9 mouse cellular contexts compared by ENCODE assay signal in genomic region chr15:102244306-102245191, GRCm38 (mm10). TPM values are rescaled to one million over a fixed set of nuclear protein-coding genes. Genes with fewer than 3 reads are reported as not detected.
DNase-seq lines count a peak whose midpoint lies in the region; ATAC-seq and TF ChIP-seq lines count a peak whose summit lies in the region.
"Had no signal": no experiment of that assay in that cellular context is flagged by ENCODE, and none has a peak within 500 bp of the region (broad histone marks: within the 10 kb centered on the region; RNA-seq: fewer than 3 reads in every experiment).

No protein-coding gene starts in this region.

- peak overlapping the region; percentile 99 for H3K4me2 ChIP-seq in midbrain, embryonic 15.5 days

- TF ChIP-seq CTCF in kidney, adult 2 months (conservative IDR thresholded peaks at IDR 0.05; ENCODE audit: insufficient read depth, insufficient read length, low read depth, low read length): no peak

- 15% methylated on average over 19 of the region's 19 CpGs for WGBS in kidney, adult 2 months
- WGBS in forebrain, embryonic 10.5 days: 8% methylated on average over 19 of the region's 19 CpGs
- 5% methylated on average over 19 of the region's 19 CpGs for WGBS in midbrain, embryonic 15.5 days

- no peak overlapping the region for H3K9ac ChIP-seq in midbrain, embryonic 15.5 days

- no peaks in the 10 kb centered on the region for H3K36me3 ChIP-seq in kidney, adult 2 months (ENCODE audit: control insufficient read depth, insufficient read depth, low read length)
- peaks cover 9% of the 10 kb centered on the region for H3K36me3 ChIP-seq in forebrain, embryonic 10.5 days (replicated peaks)
- no peaks in the 10 kb centered on the region for H3K36me3 ChIP-seq in midbrain, embryonic 15.5 days (replicated peaks)

- peak overlapping the region; percentile 70 for H3K4me3 ChIP-seq in kidney, adult 2 months (ENCODE audit: insufficient read depth, low read depth, low read length)
- peak overlapping the region; percentile 69 for H3K4me3 ChIP-seq in forebrain, embryonic 10.5 days
- H3K4me3 ChIP-seq in midbrain, embryonic 15.5 days: peak overlapping the region; percentile 61

- no peaks in the 10 kb centered on the region for H3K27me3 ChIP-seq in kidney, adult 2 months (replicated peaks; ENCODE audit: control insufficient read depth, insufficient read depth, low read length)
- H3K27me3 ChIP-seq in forebrain, embryonic 10.5 days (ENCODE audit: poor library complexity, severe bottlenecking): peaks cover 96% of the 10 kb centered on the region
- peaks cover 54% of the 10 kb centered on the region for H3K27me3 ChIP-seq in midbrain, embryonic 15.5 days (replicated peaks)

- peaks cover 13% of the 10 kb centered on the region for H3K4me1 ChIP-seq in kidney, adult 2 months (ENCODE audit: control insufficient read depth, insufficient read depth, low read length)
- peaks cover 83% of the 10 kb centered on the region for H3K4me1 ChIP-seq in forebrain, embryonic 10.5 days
- H3K4me1 ChIP-seq in midbrain, embryonic 15.5 days: peaks cover 36% of the 10 kb centered on the region

- DNase-seq in kidney, adult 2 months: peak; percentile 57
- no peak for DNase-seq in kidney, adult 18-20 months
- no peak for DNase-seq in forebrain, embryonic 10.5 days (ENCODE audit: extremely low spot score, low spot score)
- peak; percentile 67 for DNase-seq in kidney, postnatal 10 days
- DNase-seq in frontal cortex, adult 2 months (ENCODE audit: extremely low spot score in 1 of 2, low spot score in 1 of 2): no peak

- no peak for TF ChIP-seq POLR2A in kidney, adult 2 months (IDR thresholded peaks at IDR 0.05; ENCODE audit: low read depth, low read length)

- H3K27ac ChIP-seq in kidney, adult 2 months (ENCODE audit: insufficient read depth, low read depth, low read length): peak overlapping the region; percentile 90
- H3K27ac ChIP-seq in forebrain, embryonic 10.5 days: peak overlapping the region; percentile 87
- H3K27ac ChIP-seq in midbrain, embryonic 15.5 days: no peak overlapping the region

- ATAC-seq in midbrain, embryonic 15.5 days (replicated peaks): no peak
- no peak for ATAC-seq in cerebellum, adult (ENCODE audit: insufficient number of reproducible peaks, low FRiP score, low TSS enrichment)
- no peak for ATAC-seq in megakaryocyte-erythroid progenitor cell, adult 5-6 weeks (replicated peaks; ENCODE audit: low FRiP score, low TSS enrichment, poor library complexity, severe bottlenecking)

- no peaks in the 10 kb centered on the region for H3K9me3 ChIP-seq in forebrain, embryonic 10.5 days
- no peaks in the 10 kb centered on the region for H3K9me3 ChIP-seq in midbrain, embryonic 15.5 days

RNA-seq across cellular contexts. Expression of gene Rarg, which starts 12.8 kb away (rescaled TPM):
- 21.2 and 25.6 TPM in 2 replicates for polyA plus RNA-seq in kidney, adult 2 months (2012; rRNA removed)
- 27.5 and 31.3 TPM in 2 replicates for polyA plus RNA-seq in forebrain, embryonic 10.5 days (2016; fragmentation: Nextera tagmentation; extraction: Ambion mirVana)
- polyA plus RNA-seq in midbrain, embryonic 15.5 days (2015; fragmentation: Nextera tagmentation; extraction: Ambion mirVana): 4.1 and 6.4 TPM in 2 replicates
- total RNA-seq in megakaryocyte-erythroid progenitor cell, adult 5-6 weeks (2014; fragmentation: Nextera tagmentation): 0.61 and 1.8 TPM in 2 replicates
- total RNA-seq in megakaryocyte-erythroid progenitor cell, adult 5-6 weeks (2017): 1.6 and 6.7 TPM in 2 replicates
- 10.5 and 11.2 TPM in 2 replicates for polyA plus RNA-seq in frontal cortex, adult 2 months (2012; rRNA removed)

RNA-seq across cellular contexts. Expression of gene Itgb7, which starts 12.8 kb away (rescaled TPM):
- 2.7 and 11.1 TPM in 2 replicates for polyA plus RNA-seq in kidney, adult 2 months (2012; rRNA removed)
- polyA plus RNA-seq in forebrain, embryonic 10.5 days (2016; fragmentation: Nextera tagmentation; extraction: Ambion mirVana): 0.42 and 0.55 TPM in 2 replicates
- 0.98 and 1.1 TPM in 2 replicates for polyA plus RNA-seq in midbrain, embryonic 15.5 days (2015; fragmentation: Nextera tagmentation; extraction: Ambion mirVana)
- total RNA-seq in megakaryocyte-erythroid progenitor cell, adult 5-6 weeks (2014; fragmentation: Nextera tagmentation): 13.1 and 17.0 TPM in 2 replicates
- 47.2 and 51.0 TPM in 2 replicates for total RNA-seq in megakaryocyte-erythroid progenitor cell, adult 5-6 weeks (2017)
- 0.74 and 0.84 TPM in 2 replicates for polyA plus RNA-seq in frontal cortex, adult 2 months (2012; rRNA removed)

RNA-seq across cellular contexts. Expression of gene Gm9918, which starts 25.8 kb away (rescaled TPM):
- polyA plus RNA-seq in kidney, adult 2 months (2012; rRNA removed): 0.41 TPM in 2 replicates
- polyA plus RNA-seq in forebrain, embryonic 10.5 days (2016; fragmentation: Nextera tagmentation; extraction: Ambion mirVana): 0.48 and 0.76 TPM in 2 replicates
- polyA plus RNA-seq in midbrain, embryonic 15.5 days (2015; fragmentation: Nextera tagmentation; extraction: Ambion mirVana): 0.10 TPM in 1 of 2 replicates, not detected in the other
- total RNA-seq in megakaryocyte-erythroid progenitor cell, adult 5-6 weeks (2014; fragmentation: Nextera tagmentation): not detected in 2 replicates
- total RNA-seq in megakaryocyte-erythroid progenitor cell, adult 5-6 weeks (2017): not detected in 2 replicates
- 0.08 and 0.15 TPM in 2 replicates for polyA plus RNA-seq in frontal cortex, adult 2 months (2012; rRNA removed)
- total RNA-seq: hematopoietic stem cell, adult 5-6 weeks had no signal

RNA-seq across cellular contexts. Expression of gene Mfsd5, which starts 34.7 kb away (rescaled TPM):
- polyA plus RNA-seq in kidney, adult 2 months (2012; rRNA removed): 66.5 and 72.1 TPM in 2 replicates
- polyA plus RNA-seq in forebrain, embryonic 10.5 days (2016; fragmentation: Nextera tagmentation; extraction: Ambion mirVana): 64.2 and 66.8 TPM in 2 replicates
- polyA plus RNA-seq in midbrain, embryonic 15.5 days (2015; fragmentation: Nextera tagmentation; extraction: Ambion mirVana): 58.5 and 64.0 TPM in 2 replicates
- 30.4 and 32.9 TPM in 2 replicates for total RNA-seq in megakaryocyte-erythroid progenitor cell, adult 5-6 weeks (2014; fragmentation: Nextera tagmentation)
- total RNA-seq in megakaryocyte-erythroid progenitor cell, adult 5-6 weeks (2017): 14.2 and 19.5 TPM in 2 replicates
- polyA plus RNA-seq in frontal cortex, adult 2 months (2012; rRNA removed): 46.2 and 48.9 TPM in 2 replicates

RNA-seq across cellular contexts. Expression of gene Csad, which starts 40.0 kb away (rescaled TPM):
- 216 and 255 TPM in 2 replicates for polyA plus RNA-seq in kidney, adult 2 months (2012; rRNA removed)
- polyA plus RNA-seq in forebrain, embryonic 10.5 days (2016; fragmentation: Nextera tagmentation; extraction: Ambion mirVana): 36.0 and 39.9 TPM in 2 replicates
- polyA plus RNA-seq in midbrain, embryonic 15.5 days (2015; fragmentation: Nextera tagmentation; extraction: Ambion mirVana): 38.0 and 39.4 TPM in 2 replicates
- total RNA-seq in megakaryocyte-erythroid progenitor cell, adult 5-6 weeks (2014; fragmentation: Nextera tagmentation): 9.6 and 21.4 TPM in 2 replicates
- total RNA-seq in megakaryocyte-erythroid progenitor cell, adult 5-6 weeks (2017): 11.4 and 33.8 TPM in 2 replicates
- polyA plus RNA-seq in frontal cortex, adult 2 months (2012; rRNA removed): 32.9 and 42.0 TPM in 2 replicates

Comparison
In these comparisons a context has a peak if more than half of its experiments do, and no peak if none do; other contexts are left out.
1. DNase-seq: peak in kidney, adult 2 months (single experiment) and kidney, postnatal 10 days (single experiment); none in kidney, adult 18-20 months (single experiment), forebrain, embryonic 10.5 days (single experiment) and frontal cortex, adult 2 months (0 of 2).
2. Peak in every context shown above with its lines, with median percentiles within 50 percentile points of each other: H3K4me3 ChIP-seq.